Mouse (Mus musculus): ENCODE data around the gene Sgsm2. TPM values are rescaled to one million over a fixed set of nuclear protein-coding genes. Genes with fewer than 3 reads are reported as not detected.

Gene Sgsm2
- polyA plus RNA-seq, 1 experiment from 2014 or later: 27.3 TPM

GRCm38 (mm10) chr11:74838971-74839370 lies 57.9 kb downstream of the Sgsm2 start:
- H3K4me2 ChIP-seq: peak overlapping the region; percentile 85
- H3K4me1 ChIP-seq: peaks cover 56% of the 10 kb centered on the region
- no peak for ATAC-seq (ENCODE audit: low FRiP score)
- peak overlapping the region; percentile 91 for H3K27ac ChIP-seq (replicated peaks)
- H3K4me3 ChIP-seq (replicated peaks): peak overlapping the region; percentile 52
- 45% methylated on average over 6 of the region's 6 CpGs for WGBS
- H3K9me3 ChIP-seq (replicated peaks): no peaks in the 10 kb centered on the region
- peaks cover 22% of the 10 kb centered on the region for H3K36me3 ChIP-seq
- H3K27me3 ChIP-seq (replicated peaks): no peaks in the 10 kb centered on the region
- H3K9ac ChIP-seq (replicated peaks): peak overlapping the region; percentile 53; the same call in 1 of the 2 replicates

GRCm38 (mm10) chr11:74838441-74838840 lies 58.4 kb downstream of the Sgsm2 start:
- peak overlapping the region; percentile 91 for H3K27ac ChIP-seq (replicated peaks)
- peak overlapping the region; percentile 53 for H3K9ac ChIP-seq (replicated peaks)
- peaks cover 58% of the 10 kb centered on the region for H3K4me1 ChIP-seq
- peak overlapping the region; percentile 52 for H3K4me3 ChIP-seq (replicated peaks)
- ATAC-seq (ENCODE audit: low FRiP score): peak; percentile 73
- H3K36me3 ChIP-seq: peaks cover 17% of the 10 kb centered on the region
- under 1% methylated on average over 35 of the region's 35 CpGs for WGBS
- H3K4me2 ChIP-seq: peak overlapping the region; percentile 85
- H3K27me3 ChIP-seq (replicated peaks): no peaks in the 10 kb centered on the region
- H3K9me3 ChIP-seq (replicated peaks): no peaks in the 10 kb centered on the region

GRCm38 (mm10) chr11:74837694-74838431 lies 59.0 kb downstream of the Sgsm2 start:
- Histone ChIP-seq H3K9me3 (replicated peaks) (no peaks in the 10 kb centered on the region), H3K4me2 (peak overlapping the region; percentile 85), H3K36me3 (peaks cover 11% of the 10 kb centered on the region), H3K27me3 (replicated peaks) (no peaks in the 10 kb centered on the region), H3K9ac (replicated peaks) (peak overlapping the region; percentile 53), H3K4me1 (peaks cover 58% of the 10 kb centered on the region), H3K27ac (replicated peaks) (peak overlapping the region; percentile 91), H3K4me3 (replicated peaks) (peak overlapping the region; percentile 52)
- peak; percentile 66 for ATAC-seq (ENCODE audit: low FRiP score)
- under 1% methylated on average over 44 of the region's 54 CpGs for WGBS

GRCm38 (mm10) chr11:74837056-74837693 lies 59.7 kb downstream of the Sgsm2 start:
- H3K9ac ChIP-seq (replicated peaks): peak overlapping the region; percentile 53
- 51% methylated on average over 16 of the region's 16 CpGs for WGBS

GRCm38 (mm10) chr11:74836225-74837055 lies 60.4 kb downstream of the Sgsm2 start:
- no peak overlapping the region for H3K4me3 ChIP-seq (replicated peaks)
- H3K27ac ChIP-seq (replicated peaks): no peak overlapping the region
- H3K27me3 ChIP-seq (replicated peaks): no peaks in the 10 kb centered on the region
- H3K36me3 ChIP-seq: no peaks in the 10 kb centered on the region
- no peak overlapping the region; the same call in 1 of the 2 replicates for H3K9ac ChIP-seq (replicated peaks)
- peaks cover 64% of the 10 kb centered on the region for H3K4me1 ChIP-seq
- ATAC-seq (ENCODE audit: low FRiP score): no peak
- H3K9me3 ChIP-seq (replicated peaks): no peaks in the 10 kb centered on the region
- no peak overlapping the region; the same call in 1 of the 2 replicates for H3K4me2 ChIP-seq
- WGBS: 91% methylated on average over 22 of the region's 22 CpGs

More at GRCm38 (mm10) chr11:74837056-74837693, 59.7 kb downstream of the Sgsm2 start:
- Histone ChIP-seq H3K9me3 (replicated peaks) (no peaks in the 10 kb centered on the region), H3K4me2 (peak overlapping the region; percentile 85), H3K36me3 (peaks cover 4% of the 10 kb centered on the region), H3K27ac (replicated peaks) (peak overlapping the region; percentile 91), H3K4me1 (peaks cover 64% of the 10 kb centered on the region), H3K27me3 (replicated peaks) (no peaks in the 10 kb centered on the region), H3K4me3 (replicated peaks) (peak overlapping the region; percentile 52)
- ATAC-seq (ENCODE audit: low FRiP score): peak; percentile 0; the same call in 1 of the 2 replicates

GRCm38 (mm10) chr11:74835593-74836224 lies 61.2 kb downstream of the Sgsm2 start:
- no peak overlapping the region for H3K4me2 ChIP-seq
- WGBS: 82% methylated on average over 6 of the region's 6 CpGs
- no peaks in the 10 kb centered on the region for H3K27me3 ChIP-seq (replicated peaks)
- peaks cover 64% of the 10 kb centered on the region for H3K4me1 ChIP-seq
- H3K9me3 ChIP-seq (replicated peaks): no peaks in the 10 kb centered on the region
- no peak overlapping the region for H3K9ac ChIP-seq (replicated peaks)
- H3K4me3 ChIP-seq (replicated peaks): no peak overlapping the region
- H3K36me3 ChIP-seq: no peaks in the 10 kb centered on the region
- ATAC-seq (ENCODE audit: low FRiP score): no peak
- H3K27ac ChIP-seq (replicated peaks): no peak overlapping the region

- WGBS: 63% methylated on average over 5 of the region's 5 CpGs
- Histone ChIP-seq H3K4me1 (peaks cover 66% of the 10 kb centered on the region), H3K27ac (replicated peaks) (no peak overlapping the region), H3K9ac (replicated peaks) (no peak overlapping the region), H3K4me3 (replicated peaks) (no peak overlapping the region), H3K9me3 (replicated peaks) (no peaks in the 10 kb centered on the region), H3K36me3 (no peaks in the 10 kb centered on the region), H3K4me2 (no peak overlapping the region), H3K27me3 (replicated peaks) (no peaks in the 10 kb centered on the region)
- no peak for ATAC-seq (ENCODE audit: low FRiP score)
Observed at GRCm38 (mm10) chr11:74834650-74835277, 62.1 kb downstream of the Sgsm2 start.

GRCm38 (mm10) chr11:74834359-74834638 lies 62.6 kb downstream of the Sgsm2 start:
- no peak overlapping the region for H3K4me2 ChIP-seq
- H3K4me1 ChIP-seq: peaks cover 67% of the 10 kb centered on the region

GRCm38 (mm10) chr11:74833536-74834358 lies 63.1 kb downstream of the Sgsm2 start:
- Histone ChIP-seq H3K9ac (replicated peaks) (peak overlapping the region; percentile 94), H3K4me1 (peaks cover 65% of the 10 kb centered on the region), H3K9me3 (replicated peaks) (no peaks in the 10 kb centered on the region), H3K27me3 (replicated peaks) (no peaks in the 10 kb centered on the region), H3K4me3 (replicated peaks) (peak overlapping the region; percentile 99), H3K4me2 (peak overlapping the region; percentile 90), H3K27ac (replicated peaks) (no peak overlapping the region; the same call in 1 of the 2 replicates), H3K36me3 (no peaks in the 10 kb centered on the region)
- 85% methylated on average over 8 of the region's 8 CpGs for WGBS
- no peak for ATAC-seq (ENCODE audit: low FRiP score)

More at GRCm38 (mm10) chr11:74834359-74834638, 62.6 kb downstream of the Sgsm2 start:
- Histone ChIP-seq H3K9ac (replicated peaks) (no peak overlapping the region), H3K9me3 (replicated peaks) (no peaks in the 10 kb centered on the region), H3K36me3 (no peaks in the 10 kb centered on the region), H3K4me3 (replicated peaks) (no peak overlapping the region), H3K27ac (replicated peaks) (no peak overlapping the region), H3K27me3 (replicated peaks) (no peaks in the 10 kb centered on the region)
- ATAC-seq (ENCODE audit: low FRiP score): no peak
- 69% methylated on average over 1 of the region's 1 CpGs for WGBS

- peak overlapping the region; percentile 94 for H3K9ac ChIP-seq (replicated peaks)
- H3K27me3 ChIP-seq (replicated peaks): no peaks in the 10 kb centered on the region
- peak overlapping the region; percentile 97 for H3K27ac ChIP-seq (replicated peaks)
- peaks cover 63% of the 10 kb centered on the region for H3K4me1 ChIP-seq
- H3K9me3 ChIP-seq (replicated peaks): no peaks in the 10 kb centered on the region
- H3K4me3 ChIP-seq (replicated peaks): peak overlapping the region; percentile 99
- no peaks in the 10 kb centered on the region for H3K36me3 ChIP-seq
- H3K4me2 ChIP-seq: peak overlapping the region; percentile 90
- no peak for ATAC-seq (ENCODE audit: low FRiP score)
- under 1% methylated on average over 26 of the region's 26 CpGs for WGBS
Observed at GRCm38 (mm10) chr11:74832503-74833143, 64.2 kb downstream of the Sgsm2 start.

Measured in neural tube, embryonic 15.5 days (tissue).